Mouse (Mus musculus): ENCODE data around the gene Mmp9.

Mmp9 gene

DNA sequence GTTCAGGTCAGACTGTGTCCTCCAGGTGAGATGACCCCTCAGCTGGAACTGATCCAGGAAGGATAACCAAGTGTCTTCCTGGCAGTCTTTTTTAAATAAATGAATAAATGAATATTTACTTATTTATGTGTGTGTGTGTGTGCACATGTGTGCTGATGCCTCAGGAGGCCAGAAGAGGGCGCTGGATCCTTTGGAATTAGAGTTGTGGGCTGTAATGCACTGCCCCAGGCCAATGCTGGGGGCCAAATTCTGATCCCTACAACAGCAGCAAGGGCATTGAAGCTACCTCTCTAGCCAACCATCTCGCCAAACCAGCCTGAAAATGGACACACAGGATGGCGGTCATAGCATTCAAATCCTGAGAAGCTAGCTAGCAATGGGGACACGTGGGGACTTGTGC lies 15.1 kb downstream of the Mmp9 start:
- DNase-seq (ENCODE audit: low spot score in 2 of 2) = no peak

DNA sequence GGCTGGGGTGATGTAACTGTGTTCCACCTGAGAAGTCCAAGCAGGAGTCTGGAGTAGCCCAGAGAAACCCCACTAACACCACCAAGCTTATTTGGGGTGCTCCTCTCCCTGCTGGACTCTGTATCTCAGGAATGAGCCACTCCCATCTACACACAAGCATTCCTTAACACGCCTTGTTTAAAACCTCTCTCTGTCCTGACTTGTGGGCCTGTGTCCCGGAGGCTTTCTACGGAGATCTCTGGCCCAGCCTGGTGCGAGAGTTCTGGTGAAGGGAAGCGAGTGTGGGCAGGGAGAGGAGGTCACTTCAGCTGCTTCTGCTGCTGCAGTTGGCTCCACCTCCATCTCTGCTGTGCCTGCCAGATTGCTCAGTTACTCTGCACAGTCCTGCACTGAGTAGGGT lies 15.6 kb downstream of the Mmp9 start:
- DNase-seq (ENCODE audit: low spot score in 2 of 2) = no peak

DNA sequence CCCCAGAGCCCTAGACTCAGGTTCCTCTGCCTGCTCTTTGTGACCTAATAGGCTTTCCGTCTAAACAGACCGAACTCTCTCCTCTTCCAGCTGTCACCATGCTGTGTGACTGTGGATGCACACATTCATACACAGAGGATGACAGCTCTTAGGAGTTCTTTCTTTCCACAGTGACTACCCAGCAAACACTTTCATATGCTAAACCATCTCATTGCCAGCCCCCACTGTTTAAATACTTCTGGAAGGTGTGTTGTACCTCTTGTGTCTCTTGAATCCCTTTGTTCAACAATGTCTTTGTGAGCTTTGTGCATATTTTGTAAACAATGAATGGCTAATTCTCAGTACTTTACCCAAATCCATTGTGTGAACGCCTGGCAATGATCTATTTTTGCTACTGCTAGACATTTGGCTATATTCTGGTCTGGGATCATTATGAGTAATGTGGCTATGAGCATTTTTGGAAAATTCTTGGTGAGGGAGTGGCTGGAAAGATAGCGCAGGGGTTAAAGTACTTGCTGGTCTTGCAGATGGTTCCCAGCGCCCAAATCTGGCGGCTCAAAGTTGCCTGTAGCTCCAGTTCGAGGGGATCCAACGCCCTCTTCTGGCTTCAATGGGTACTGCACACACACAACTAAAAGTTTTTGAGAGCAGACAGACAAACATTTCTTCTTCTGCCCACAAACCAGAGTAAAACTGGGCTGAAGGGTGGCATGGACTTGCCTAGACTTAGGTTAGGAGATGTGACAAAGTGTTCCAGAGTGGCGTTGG lies 17.2 kb downstream of the Mmp9 start:
- DNase-seq (ENCODE audit: low spot score in 2 of 2) = no peak

DNA sequence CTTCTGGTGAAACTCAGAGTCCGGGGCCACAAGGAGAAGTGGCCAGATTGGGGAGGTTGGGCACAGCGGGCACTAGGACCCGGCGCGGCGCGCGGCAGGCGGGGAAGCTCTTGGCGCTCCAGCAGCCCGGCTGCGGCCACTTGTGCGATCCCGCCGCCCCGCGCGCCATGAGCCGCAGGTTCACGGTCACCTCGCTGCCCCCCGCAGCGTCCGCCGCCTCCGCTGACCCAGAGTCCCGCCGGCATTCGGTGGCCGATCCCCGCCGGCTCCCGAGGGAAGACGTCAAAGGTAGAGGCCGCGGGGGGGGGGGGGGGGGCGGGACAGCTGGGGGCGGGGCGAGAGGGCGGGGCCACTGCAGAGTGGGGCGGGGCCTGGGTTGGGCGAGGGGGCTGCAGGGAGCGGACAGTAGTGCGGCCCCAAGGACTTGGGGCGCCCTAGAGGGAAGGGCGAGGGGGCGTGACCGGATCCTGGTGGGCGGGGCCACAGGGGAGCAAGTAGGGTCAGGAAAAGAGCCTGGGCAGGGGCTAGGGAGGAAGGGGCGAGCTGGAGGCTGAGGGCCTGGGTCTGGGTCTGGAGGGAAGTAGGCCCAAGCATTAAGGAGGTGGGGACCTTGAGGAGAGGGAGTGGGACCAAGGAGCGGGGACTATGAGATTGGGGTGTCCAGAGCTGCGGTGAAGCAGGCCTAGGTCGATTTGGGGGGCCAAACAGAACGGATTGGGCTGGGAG lies 20.3 kb downstream of the Mmp9 start, which contains the start of gene Slc12a5:
Gene Slc12a5 (plus strand): TSS at position 87 of the 726 bp plus-strand sequence.
- DNase-seq (ENCODE audit: low spot score in 2 of 2) = peak in 1 of 2 experiments; percentile 16

DNA sequence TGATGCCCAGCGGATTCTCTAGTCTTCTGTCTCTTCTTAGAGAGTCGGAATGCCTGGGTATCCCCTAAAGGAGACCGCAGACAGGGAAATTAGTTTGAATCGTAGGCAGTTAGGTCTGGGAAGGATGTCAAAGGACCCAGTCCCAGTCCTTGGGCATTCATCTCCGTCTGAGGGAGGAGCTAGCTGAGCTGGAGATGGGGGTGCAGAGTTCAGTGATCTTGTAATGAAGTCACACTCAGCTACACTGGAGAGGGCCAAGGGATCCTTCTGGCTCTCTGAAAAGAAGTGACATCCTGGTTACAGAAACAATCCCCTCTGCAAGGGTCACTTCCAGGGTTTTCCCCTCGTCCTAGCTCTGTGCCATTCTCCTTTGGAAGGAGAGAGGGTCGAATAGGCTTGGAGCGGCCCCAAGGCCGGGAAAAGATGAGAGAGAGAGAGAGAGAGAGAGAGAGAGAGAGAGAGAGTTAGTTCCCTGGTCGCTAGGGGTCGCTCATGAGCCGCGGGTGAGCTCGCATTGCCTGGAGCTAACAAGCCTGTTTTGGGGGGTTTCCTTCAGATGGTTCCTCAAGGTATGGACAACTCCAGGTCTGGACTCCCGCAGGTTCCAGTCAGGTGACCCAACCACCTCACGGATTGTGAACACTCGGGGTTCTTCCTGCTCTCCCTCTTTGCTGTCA lies 21.1 kb downstream of the Mmp9 start:
- peak in 1 of 2 experiments; percentile 31 for DNase-seq (ENCODE audit: low spot score in 2 of 2)

DNA sequence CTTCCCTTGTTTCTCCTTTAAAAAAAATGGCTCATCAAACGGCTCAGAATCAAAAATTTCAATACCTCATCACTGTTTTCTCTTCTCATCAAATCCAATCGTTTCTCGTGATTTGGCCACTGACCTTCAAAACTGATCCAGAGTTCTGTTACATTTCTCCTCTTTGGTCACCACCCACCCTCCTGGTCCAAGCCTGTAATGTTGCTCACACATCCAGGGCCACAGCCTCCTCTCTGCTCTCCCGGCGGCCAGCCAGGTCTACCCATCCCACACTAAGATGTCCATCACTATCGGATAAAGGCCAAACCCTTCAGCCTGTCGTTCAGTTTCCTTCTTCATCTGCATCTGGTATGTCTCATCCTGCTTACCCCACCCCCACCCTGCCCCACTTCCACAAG lies 21.6 kb downstream of the Mmp9 start:
- DNase-seq (ENCODE audit: low spot score in 2 of 2) = no peak

DNA sequence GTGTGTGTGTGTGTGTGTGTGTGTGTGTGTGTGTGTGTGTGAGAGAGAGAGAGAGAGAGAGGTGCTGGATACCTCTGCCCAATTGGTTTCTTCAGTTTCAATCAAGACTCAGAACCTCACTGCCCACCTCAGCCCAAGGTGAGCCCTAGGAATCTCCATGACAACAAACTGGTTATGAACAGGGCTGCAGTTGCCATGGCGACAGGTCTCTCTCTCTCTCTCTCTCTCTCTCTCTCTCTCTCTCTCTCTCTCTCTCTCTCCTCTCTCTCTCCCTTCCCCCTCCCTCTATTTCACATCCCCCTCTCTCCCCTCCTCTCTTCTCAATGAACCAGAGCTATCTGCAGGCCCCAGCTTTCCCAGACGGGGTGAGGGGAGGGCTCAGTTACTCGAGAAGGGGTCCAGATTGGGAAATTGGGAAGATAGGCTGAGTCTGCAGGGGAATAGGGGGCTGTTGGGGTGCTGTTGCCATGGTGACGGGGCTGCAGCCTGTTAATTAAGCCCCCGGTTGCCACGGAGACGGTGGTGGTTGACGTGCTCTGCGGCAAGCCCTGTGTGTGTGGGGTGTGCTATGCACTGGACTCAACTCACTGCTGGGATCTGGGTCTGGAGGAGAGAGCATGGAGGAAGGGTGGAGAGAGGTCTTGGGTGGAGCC lies 23.8 kb downstream of the Mmp9 start:
- no peak for DNase-seq (ENCODE audit: low spot score in 2 of 2)

DNA sequence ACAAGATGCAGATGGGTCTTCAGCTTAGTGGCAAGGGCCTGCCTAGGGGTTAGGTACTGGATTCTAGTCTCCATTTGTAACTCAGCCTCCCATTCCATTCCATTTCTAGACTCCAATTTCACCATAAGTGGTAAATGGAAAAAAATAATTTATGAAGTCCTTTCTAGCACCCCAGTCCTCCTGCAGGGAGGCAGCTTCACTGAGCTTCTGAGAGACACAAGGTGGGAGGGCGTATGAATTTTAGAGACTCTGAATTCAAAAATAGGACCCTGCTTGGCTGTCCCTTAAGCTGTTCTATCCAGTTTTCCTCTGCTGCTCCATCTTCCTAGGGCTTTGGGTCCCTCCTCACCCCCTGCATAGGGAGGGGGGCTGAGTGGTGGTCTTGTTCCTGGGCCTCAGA lies 24.4 kb downstream of the Mmp9 start:
- DNase-seq (ENCODE audit: low spot score in 2 of 2) = no peak

DNA sequence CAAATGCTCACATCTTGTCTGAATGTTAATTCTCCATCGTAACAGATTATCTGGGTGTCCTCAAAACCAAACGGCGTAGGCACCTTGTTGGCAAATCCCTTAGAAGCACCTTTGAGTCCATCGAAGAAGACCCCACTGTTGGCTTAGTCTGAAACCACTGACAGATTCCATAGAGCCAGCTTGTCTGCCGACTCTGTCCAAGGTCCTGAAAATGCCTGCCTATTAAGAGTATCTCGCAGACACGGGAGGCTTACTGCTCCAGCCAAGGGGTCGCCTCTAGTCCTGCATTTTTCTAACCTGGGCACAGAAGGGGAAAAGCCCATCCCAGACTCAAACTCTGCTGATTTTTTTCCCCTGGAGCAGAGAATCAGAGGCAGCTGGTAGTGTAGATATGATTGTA lies 25.8 kb downstream of the Mmp9 start:
- DNase-seq (ENCODE audit: low spot score in 2 of 2) = no peak

DNA sequence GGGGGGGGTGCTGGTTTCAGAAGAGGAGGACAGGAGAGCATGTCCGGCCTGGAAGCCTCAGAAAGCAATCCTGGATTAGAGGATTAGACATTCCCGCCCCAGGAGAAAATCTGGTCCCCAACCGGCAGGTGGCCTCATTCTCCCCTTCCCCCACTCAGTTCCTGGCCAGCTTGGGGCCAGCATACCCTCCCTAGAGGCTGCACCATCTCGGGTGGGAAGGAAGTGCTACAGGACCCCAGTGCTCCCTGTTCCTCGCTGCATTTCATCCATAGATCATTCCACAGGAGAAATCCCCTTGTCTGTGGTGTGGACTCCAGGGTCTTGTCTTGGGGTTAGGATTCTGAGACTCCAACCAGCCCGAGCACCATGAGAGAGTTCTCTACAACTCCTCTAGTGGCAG lies 26.6 kb downstream of the Mmp9 start:
- DNase-seq (ENCODE audit: low spot score in 2 of 2) = no peak

DNA sequence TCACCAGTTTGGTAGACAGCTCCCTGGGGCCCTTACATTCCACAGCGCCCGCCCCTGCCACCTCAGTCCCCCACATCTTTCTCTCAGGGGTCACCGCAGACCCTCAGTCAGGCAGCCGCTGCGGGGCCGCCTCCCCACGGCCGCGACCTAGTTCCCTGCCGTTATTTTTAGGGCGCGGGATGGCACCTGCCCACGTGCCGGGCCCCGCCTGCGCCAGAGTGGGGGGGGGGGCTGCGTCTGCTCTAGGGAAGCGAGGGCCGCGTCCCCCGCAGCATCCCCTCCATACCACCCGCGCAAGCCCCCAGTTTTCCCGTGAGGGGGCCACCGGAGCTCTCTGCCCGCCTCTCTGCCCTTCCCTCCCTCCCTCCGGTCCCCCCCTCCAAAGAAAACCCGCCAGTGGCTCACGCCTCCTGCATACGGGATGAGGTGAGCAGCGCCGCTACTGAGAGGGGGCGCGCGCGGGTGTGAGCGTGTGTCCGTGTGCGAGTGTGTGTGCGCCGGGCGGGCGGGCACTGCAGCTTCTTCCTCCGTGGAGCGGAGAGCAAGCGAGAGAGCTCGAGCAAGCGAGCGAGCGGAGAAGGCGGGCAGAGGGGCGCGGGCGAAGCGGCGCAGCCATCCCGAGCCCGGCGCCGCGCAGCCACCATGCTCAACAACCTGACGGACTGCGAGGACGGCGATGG lies 27.3 kb downstream of the Mmp9 start:
- DNase-seq (ENCODE audit: low spot score in 2 of 2) = no peak

DNA sequence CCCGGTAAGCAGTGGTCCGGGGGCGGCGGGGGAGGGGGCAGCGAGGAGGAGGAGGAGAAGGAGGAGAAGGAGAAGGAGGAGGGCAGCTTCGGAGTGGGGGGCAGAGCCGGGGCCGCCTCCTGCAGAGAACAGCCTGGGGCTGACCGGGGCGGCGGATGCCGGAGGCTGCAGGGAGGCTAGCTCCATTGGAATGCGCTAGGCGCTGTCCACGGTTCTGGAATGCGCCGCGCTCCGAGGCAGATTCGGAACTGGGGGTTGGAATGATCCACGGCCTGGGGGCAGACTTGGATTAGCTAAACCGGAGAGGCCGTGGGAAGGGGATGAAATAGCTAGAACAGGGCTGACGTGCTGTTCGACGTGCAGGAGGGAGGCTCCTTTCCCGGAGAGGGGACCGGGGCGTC lies 27.9 kb downstream of the Mmp9 start:
- no peak for DNase-seq (ENCODE audit: low spot score in 2 of 2)

DNA sequence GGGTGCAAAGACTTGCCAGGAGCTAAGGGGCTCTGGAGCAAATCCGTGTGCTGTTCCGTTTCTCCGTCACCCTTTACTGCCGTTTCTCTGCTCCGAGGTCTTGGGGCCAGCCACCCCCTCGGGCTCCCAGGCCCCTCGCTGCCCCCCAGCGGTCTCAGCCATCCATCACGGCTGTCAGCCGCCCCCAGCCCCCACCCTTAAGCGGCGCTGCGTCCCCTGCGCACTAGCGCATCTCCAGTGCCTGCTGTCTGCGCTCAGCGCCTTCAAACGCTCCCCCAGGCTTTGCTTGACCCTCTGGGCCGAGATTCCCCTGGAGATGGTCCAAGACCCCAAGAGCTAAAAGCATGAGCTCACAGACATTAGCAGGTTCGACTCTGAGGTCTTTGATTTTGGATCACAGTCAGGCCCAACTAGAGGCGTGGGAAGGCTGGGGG lies 28.8 kb downstream of the Mmp9 start:
- no peak for DNase-seq (ENCODE audit: low spot score in 2 of 2)

DNA sequence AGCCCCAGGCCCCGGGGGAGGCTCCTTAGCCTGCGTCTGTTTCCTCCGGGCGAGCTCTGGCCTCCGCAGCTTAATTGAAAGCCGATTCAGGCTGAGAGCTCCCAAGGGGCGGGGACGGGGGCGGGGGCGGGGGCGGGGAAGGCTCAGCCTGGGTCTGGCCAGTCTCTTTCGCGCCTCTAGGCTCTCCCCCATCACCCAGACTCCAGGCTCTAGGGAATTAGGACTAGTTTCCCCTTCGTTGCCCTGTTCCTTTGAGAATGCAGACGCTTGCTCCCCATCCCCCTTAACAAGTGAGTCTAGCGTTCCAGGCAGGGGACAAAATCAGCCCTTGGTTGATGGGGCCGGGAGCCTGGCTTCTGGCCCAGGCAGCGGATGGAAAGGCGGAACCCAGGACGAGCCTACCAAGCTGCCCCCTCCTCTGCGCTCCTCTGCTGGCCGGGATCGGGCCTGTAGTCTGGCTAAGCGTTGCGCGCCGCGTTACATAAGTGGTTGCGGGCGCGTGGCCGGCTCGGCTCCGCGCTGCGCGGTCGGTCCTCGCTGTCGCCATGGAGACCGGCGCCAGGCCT lies 30.1 kb downstream of the Mmp9 start:
- no peak for DNase-seq (ENCODE audit: low spot score in 2 of 2)

DNA sequence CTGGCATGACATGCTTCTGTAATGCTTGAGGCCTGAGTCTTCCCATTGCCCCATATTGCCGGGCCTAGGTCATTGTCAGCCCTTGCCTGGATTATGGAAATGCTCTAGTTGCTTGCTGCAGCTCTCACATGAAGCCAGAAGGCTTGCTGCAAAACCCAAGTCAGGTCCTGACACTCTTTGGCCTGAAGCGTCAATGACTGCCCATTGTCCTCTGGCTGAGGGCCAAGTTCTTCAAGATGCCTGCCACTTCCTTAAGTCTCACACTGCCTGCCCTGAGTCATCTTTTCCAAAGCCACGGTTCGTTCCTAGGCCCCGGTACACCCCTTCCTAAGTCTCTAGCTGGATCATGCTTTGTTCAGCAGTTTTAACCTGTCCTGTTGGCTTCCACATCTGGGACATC lies 32.1 kb downstream of the Mmp9 start:
- no peak for DNase-seq (ENCODE audit: low spot score in 2 of 2)

DNA sequence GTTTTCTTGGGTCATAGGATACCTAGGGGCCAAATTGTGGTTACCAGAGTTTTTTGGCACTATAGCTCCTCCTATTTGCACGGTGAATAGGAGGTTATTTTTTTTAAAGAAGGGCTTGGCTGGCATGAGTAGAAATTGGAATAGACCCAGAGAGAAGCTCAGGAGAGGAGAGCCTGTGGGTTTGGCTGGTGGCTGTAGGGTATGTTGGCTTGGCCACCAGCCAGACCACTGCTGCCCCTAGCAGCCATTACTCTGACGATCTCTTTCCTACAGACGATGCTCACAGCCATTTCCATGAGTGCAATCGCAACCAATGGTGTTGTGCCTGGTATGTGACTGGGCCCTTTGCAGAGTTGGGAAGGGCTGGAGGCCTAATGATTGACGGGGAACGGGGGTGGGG lies 35.0 kb downstream of the Mmp9 start:
- no peak for DNase-seq (ENCODE audit: low spot score in 2 of 2)

DNA sequence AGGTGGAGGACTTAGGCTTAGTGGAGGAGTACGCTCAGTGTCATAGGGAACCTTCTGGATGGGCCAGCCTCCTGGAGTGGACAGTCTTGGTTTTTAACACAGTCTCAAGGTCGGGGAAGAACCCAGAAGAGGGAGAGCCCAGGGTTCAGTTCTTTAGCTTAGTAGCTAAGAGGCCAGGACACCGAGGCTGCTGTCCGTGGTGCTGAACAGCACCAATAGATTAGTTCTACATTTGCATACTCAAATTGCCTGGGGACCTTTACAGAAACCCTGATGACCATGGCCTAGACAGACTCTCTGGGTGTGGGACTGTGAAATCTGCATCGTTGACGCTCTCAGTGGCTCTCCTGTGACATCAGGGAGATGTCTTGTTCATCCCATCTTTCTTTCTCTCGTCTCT lies 39.2 kb downstream of the Mmp9 start:
- DNase-seq (ENCODE audit: low spot score in 2 of 2) = no peak

DNA sequence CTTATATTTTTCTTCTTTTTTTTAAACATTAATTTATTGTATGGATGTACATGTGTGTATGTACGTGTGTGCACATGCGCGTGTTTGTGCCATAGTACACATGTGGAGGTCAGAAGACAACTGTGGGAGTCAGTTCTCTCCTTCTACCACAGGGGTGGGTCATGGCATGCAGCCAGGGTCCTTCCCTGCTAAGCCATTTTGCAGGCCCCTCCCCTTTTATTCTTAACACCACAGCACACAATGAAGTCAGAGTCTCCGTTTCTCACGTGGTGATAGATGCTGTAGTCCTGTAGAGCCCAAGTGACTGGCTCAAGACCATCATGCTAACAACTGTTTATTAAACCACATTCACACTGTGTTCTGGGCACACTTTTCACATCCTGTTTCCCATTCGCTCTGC lies 45.4 kb downstream of the Mmp9 start:
- DNase-seq (ENCODE audit: low spot score in 2 of 2) = no peak

DNA sequence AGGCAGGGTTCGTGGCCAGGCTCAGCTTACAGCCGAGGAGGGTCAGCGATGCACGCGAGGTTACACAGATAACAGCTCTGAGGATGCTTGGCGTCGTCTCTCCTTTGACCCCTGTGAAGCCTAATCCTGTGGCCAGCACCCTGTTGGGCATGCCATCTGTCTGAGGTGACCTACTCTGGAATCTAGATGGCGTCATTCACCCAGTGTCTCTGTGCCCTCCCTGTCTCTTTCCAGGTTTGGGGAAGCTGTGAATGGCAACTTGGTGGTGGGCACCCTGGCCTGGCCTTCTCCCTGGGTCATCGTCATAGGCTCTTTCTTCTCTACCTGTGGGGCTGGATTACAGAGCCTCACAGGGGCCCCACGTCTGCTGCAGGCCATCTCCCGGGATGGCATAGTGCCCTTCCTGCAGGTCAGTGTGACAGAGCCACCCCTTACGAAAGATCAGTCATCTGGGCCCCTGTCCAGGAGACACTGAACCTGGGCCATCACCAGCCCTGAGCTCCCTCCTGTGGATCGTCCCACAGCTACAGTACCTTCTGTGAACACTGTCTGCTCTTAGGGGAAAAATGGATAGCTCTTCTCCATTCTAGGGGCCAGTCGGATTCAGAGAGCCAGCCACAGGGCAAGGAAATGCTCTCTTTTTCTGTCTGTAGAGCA lies 45.9 kb downstream of the Mmp9 start:
- DNase-seq (ENCODE audit: low spot score in 2 of 2) = no peak

DNA sequence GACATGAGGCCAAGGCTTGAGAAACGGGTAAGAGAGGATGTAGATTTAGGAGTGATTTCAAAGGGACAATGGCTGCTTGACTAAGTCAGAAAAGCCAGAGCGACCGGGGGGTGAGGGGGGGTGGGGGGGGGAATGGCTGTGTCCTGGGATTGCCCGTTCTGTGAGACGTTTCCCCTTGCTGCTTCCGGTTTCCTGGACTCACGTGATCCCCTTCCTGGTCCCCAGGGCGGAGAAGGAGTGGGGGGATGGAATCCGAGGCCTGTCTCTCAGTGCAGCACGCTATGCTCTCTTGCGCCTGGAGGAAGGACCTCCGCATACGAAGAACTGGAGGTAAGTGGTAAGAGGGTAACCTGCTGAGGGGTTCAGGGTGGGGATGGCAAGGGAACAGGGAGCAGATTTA lies 48.2 kb downstream of the Mmp9 start:
- DNase-seq (ENCODE audit: low spot score in 2 of 2) = no peak

DNA sequence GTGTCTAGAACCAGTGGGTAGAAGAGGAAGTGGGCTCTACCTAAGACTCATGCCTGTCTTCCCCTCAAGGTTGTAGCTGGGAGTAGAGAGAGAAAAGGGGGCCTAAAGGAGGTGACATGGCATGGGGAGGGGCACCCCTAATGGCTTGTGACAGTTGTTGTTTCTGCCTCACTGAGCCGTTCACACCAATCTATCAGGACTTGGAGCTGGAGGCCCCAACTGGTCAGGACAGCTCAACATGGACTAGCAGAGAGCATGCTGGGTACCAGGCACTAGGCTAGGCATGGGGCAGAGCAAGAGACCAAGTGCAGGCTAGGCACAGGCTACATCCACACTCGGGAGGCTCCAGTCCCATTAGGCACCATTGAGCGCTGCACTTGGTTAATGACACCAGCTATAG lies 50.5 kb downstream of the Mmp9 start:
- DNase-seq (ENCODE audit: low spot score in 2 of 2) = no peak
